Mouse (Mus musculus): ENCODE measurements at regions not wholly inside any gene's neighbourhood (a gene's known extent, or its start where the extent isn't known, plus 50 kb on each side); places are given as distances from the start of the nearest gene placed in this dataset.
A peak's percentile ranks its signal among the peaks of the same experiment; 100 is the strongest.

DNA sequence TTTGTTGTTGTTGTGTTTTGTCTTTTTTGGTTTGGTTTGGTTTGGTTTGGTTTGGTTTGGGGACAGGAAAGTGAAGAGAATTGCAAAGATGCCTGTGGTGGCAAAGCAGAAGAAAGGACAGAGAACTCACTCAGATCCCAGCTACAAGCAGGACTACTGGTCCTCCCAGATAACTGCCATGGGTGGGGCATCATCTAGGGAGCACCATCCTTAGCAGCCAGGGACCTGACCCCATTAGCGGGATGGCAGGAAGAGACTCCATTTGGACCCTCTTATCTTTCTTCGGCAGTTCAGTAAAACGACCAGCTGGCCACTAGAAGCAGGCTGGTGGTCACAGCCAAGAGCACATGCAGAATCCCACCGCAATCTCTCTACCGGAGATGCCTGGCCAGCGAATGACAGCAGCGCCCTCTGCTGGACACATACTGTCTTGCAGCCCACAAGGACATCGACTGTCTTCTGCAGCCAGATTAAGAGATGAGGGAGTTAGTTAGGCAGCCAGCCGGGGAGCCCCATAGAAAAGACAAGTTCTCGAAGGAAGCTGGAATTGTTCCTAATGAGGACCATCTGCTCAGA lies 119.8 kb downstream of the Gm9195 start:
- H3K4me1 ChIP-seq (replicated peaks; ENCODE audit: control insufficient read depth, insufficient read depth, low read length) = no peaks in the 10 kb centered on the region
- no peaks in the 10 kb centered on the region for H3K27me3 ChIP-seq (replicated peaks; ENCODE audit: control insufficient read depth, insufficient read depth, low read length)
- H3K9ac ChIP-seq (ENCODE audit: low read length) = no peak overlapping the region
- H3K9me3 ChIP-seq (ENCODE audit: control insufficient read depth, low read length) = no peaks in the 10 kb centered on the region
- DNase-seq (ENCODE audit: low spot score) = peak; percentile 91
- 0 out of 2 replicates have a peak, but pooled peaks have one; percentile 19 for ATAC-seq (replicated peaks; ENCODE audit: low FRiP score, low TSS enrichment, low read depth)
- H3K27ac ChIP-seq (ENCODE audit: low read depth) = no peak overlapping the region
- no peak overlapping the region for H3K4me2 ChIP-seq (ENCODE audit: low read length)
- no peak overlapping the region for H3K4me3 ChIP-seq (ENCODE audit: low read depth, low read length)
- H3K36me3 ChIP-seq (ENCODE audit: control insufficient read depth, insufficient read depth, low read length) = no peaks in the 10 kb centered on the region
- WGBS = 9% methylated on average over 10 of the region's 10 CpGs

DNA sequence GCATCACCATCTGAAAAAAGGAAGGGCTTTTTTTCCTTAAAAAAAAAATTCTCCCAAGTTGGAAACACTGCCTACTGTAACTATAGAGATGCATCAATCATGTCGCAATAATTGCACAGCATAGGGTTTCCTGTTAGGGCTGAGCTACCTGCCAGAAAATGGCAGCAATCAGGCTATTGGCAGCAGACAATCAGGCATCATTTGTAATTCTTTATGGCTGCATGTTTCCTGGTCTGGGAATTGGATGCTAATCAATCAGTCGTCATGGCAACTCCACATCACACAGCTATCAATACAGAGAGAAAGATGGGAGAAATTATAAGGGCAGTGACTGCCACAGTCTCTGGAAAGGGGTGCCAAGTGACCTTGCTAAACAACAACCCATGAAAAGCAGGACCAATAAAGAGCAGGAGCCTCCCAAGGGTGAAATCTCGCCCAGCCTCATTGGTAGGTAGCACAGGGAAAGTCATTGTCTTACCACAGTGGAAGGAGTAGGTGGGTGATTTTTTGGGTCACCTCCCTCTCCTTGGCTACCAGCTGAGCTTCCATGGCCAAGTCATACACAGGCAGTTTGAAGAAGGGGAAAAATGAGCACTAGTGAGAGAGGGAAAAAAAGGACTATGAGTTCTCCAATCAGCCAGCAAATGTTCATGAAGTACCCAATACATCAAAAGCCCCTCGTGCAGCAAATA lies 130.7 kb downstream of the Gm9195 start:
- Histone ChIP-seq H3K9me3 (ENCODE audit: control insufficient read depth, low read length) (no peaks in the 10 kb centered on the region), H3K4me2 (ENCODE audit: low read length) (no peak overlapping the region), H3K4me1 (replicated peaks; ENCODE audit: control insufficient read depth, insufficient read depth, low read length) (no peaks in the 10 kb centered on the region), H3K9ac (ENCODE audit: low read length) (no peak overlapping the region), H3K27ac (ENCODE audit: low read depth) (no peak overlapping the region), H3K4me3 (ENCODE audit: low read depth, low read length) (no peak overlapping the region), H3K36me3 (ENCODE audit: control insufficient read depth, insufficient read depth, low read length) (no peaks in the 10 kb centered on the region), H3K27me3 (replicated peaks; ENCODE audit: control insufficient read depth, insufficient read depth, low read length) (no peaks in the 10 kb centered on the region)
- 79% methylated on average over 4 of the region's 4 CpGs for WGBS
- DNase-seq (ENCODE audit: low spot score) = no peak
- no peak for ATAC-seq (replicated peaks; ENCODE audit: low FRiP score, low TSS enrichment, low read depth)

DNA sequence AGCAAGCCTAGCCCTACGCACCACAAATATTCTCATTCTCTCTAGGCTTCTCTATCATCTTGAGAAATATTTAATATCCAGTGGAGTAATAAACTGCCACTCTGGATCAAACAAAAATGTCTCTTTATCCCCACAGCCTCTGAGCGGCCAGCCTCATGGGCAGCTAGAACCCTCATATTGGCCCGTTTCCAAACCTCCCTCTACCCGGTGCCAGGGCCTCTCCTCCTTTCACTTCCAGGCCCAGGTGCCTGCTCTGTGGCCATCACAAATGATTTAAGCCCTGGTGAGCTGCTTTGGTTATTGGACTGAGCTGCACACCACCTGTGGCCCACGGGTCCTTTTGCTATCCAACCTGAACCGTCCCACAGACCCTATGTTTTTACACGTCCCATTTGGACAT lies 131.5 kb downstream of the Gm9195 start:
- Histone ChIP-seq H3K27ac (ENCODE audit: low read depth) (no peak overlapping the region), H3K36me3 (ENCODE audit: control insufficient read depth, insufficient read depth, low read length) (no peaks in the 10 kb centered on the region), H3K4me3 (ENCODE audit: low read depth, low read length) (no peak overlapping the region), H3K4me1 (replicated peaks; ENCODE audit: control insufficient read depth, insufficient read depth, low read length) (no peaks in the 10 kb centered on the region), H3K9ac (ENCODE audit: low read length) (no peak overlapping the region), H3K4me2 (ENCODE audit: low read length) (no peak overlapping the region), H3K27me3 (replicated peaks; ENCODE audit: control insufficient read depth, insufficient read depth, low read length) (no peaks in the 10 kb centered on the region), H3K9me3 (ENCODE audit: control insufficient read depth, low read length) (no peaks in the 10 kb centered on the region)
- WGBS = 85% methylated on average over 7 of the region's 7 CpGs
- DNase-seq (ENCODE audit: low spot score) (no peak), ATAC-seq (replicated peaks; ENCODE audit: low FRiP score, low TSS enrichment, low read depth) (no peak)

DNA sequence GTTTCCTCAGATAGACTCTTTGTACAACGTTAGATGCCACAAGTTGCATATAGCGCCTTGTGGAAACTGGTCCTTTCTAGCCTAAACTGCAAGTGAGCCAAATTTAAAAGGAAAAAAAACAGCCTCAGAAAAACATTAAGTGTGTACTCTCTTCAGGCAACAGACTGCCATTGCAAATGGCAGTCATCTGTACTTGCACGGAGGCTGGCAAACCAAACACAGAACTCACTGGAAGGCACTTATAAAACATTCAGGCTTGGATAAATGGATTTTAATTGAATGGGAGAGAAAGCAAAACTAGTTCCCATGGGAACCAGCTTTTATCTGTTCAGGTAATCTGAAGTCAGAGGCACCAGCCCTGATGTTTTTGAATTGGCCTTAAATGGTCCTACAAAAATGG lies 133.7 kb downstream of the Gm9195 start:
- Histone ChIP-seq H3K27ac (ENCODE audit: low read depth) (no peak overlapping the region), H3K9me3 (ENCODE audit: control insufficient read depth, low read length) (no peaks in the 10 kb centered on the region), H3K4me1 (replicated peaks; ENCODE audit: control insufficient read depth, insufficient read depth, low read length) (no peaks in the 10 kb centered on the region), H3K36me3 (ENCODE audit: control insufficient read depth, insufficient read depth, low read length) (no peaks in the 10 kb centered on the region), H3K4me3 (ENCODE audit: low read depth, low read length) (no peak overlapping the region), H3K27me3 (replicated peaks; ENCODE audit: control insufficient read depth, insufficient read depth, low read length) (no peaks in the 10 kb centered on the region), H3K4me2 (ENCODE audit: low read length) (no peak overlapping the region), H3K9ac (ENCODE audit: low read length) (no peak overlapping the region)
- no peak for DNase-seq (ENCODE audit: low spot score)
- 90% methylated on average over 3 of the region's 3 CpGs for WGBS
- no peak for ATAC-seq (replicated peaks; ENCODE audit: low FRiP score, low TSS enrichment, low read depth)

DNA sequence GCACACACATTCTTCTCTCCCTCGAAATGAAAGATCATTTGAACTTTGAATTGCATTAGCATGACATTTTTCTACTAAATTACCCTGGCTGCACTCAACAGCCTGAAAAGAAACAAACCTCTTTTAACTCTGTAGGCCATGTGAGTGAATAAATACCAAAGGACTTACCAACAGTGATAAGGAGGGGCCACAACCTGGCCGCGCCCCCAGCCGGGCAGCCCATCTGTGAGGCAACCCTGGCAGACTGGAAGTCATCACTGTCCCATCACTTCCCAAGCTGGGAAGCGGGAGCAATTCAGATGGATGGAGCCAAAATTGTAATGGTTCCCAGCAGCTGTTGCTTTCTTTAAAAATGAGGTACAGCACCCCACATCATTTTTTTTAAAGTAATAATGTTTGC lies 149.5 kb downstream of the Gm9195 start:
- ATAC-seq (replicated peaks; ENCODE audit: low FRiP score, low TSS enrichment, low read depth) = no peak
- no peaks in the 10 kb centered on the region for H3K9me3 ChIP-seq (ENCODE audit: control insufficient read depth, low read length)
- H3K27ac ChIP-seq (ENCODE audit: low read depth) = no peak overlapping the region
- no peak overlapping the region for H3K4me3 ChIP-seq (ENCODE audit: low read depth, low read length)
- no peaks in the 10 kb centered on the region for H3K27me3 ChIP-seq (replicated peaks; ENCODE audit: control insufficient read depth, insufficient read depth, low read length)
- no peak overlapping the region for H3K4me2 ChIP-seq (ENCODE audit: low read length)
- no peaks in the 10 kb centered on the region for H3K4me1 ChIP-seq (replicated peaks; ENCODE audit: control insufficient read depth, insufficient read depth, low read length)
- 31% methylated on average over 5 of the region's 5 CpGs for WGBS
- DNase-seq (ENCODE audit: low spot score) = peak; percentile 57
- no peaks in the 10 kb centered on the region for H3K36me3 ChIP-seq (ENCODE audit: control insufficient read depth, insufficient read depth, low read length)
- H3K9ac ChIP-seq (ENCODE audit: low read length) = no peak overlapping the region

DNA sequence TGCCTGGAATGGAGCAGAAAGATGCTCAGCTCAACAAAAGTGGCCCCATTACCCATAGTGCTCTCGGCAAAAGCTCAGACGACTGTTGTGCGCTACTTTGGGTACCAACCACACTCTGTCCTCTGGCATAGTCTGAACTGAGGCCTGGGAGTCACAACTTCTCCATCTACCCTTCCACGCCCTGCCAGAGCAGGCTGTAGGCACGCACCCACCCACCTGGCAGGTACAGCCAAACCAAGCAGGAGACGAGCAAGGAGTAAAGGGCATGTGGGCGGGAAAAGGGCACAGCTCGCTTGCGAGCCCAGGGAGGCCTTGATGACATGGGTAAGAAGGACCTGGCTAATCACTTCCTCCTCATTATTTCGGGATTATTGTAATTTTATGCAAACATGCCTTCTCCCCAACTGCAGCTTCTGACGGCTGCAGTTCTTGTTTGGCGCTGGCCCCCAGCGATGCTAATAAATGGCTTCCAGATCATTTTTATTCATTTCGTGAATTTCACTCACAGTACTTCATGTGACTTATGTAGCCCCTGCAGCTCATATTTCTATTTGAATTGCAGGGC lies 150.0 kb downstream of the Gm9195 start:
- Histone ChIP-seq H3K4me3 (ENCODE audit: low read depth, low read length) (no peak overlapping the region), H3K9ac (ENCODE audit: low read length) (no peak overlapping the region), H3K27me3 (replicated peaks; ENCODE audit: control insufficient read depth, insufficient read depth, low read length) (no peaks in the 10 kb centered on the region), H3K4me2 (ENCODE audit: low read length) (no peak overlapping the region), H3K36me3 (ENCODE audit: control insufficient read depth, insufficient read depth, low read length) (no peaks in the 10 kb centered on the region), H3K9me3 (ENCODE audit: control insufficient read depth, low read length) (no peaks in the 10 kb centered on the region), H3K4me1 (replicated peaks; ENCODE audit: control insufficient read depth, insufficient read depth, low read length) (no peaks in the 10 kb centered on the region), H3K27ac (ENCODE audit: low read depth) (no peak overlapping the region)
- WGBS = 56% methylated on average over 14 of the region's 14 CpGs
- DNase-seq (ENCODE audit: low spot score) (no peak), ATAC-seq (replicated peaks; ENCODE audit: low FRiP score, low TSS enrichment, low read depth) (no peak)

DNA sequence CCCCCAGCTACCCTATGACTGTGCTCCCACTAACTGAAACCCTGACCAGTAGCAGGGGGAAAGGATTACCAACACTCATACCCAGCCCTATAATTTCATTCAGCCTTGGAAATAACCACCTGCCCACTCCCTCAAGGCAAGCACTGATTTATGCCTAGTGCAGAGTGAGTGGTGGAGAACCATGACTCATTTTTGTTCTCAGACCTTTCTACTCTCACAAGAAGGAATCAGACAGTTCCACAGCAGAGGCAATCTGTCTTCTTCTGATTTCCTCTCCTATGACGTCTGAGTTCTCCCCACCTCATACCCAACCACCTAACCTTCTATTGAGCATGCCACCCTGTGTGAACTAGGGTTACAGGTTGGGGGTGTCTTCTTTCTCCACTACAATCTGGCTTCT lies 153.6 kb downstream of the Gm9195 start:
- Histone ChIP-seq H3K36me3 (ENCODE audit: control insufficient read depth, insufficient read depth, low read length) (no peaks in the 10 kb centered on the region), H3K4me2 (ENCODE audit: low read length) (no peak overlapping the region), H3K9me3 (ENCODE audit: control insufficient read depth, low read length) (no peaks in the 10 kb centered on the region), H3K27me3 (replicated peaks; ENCODE audit: control insufficient read depth, insufficient read depth, low read length) (no peaks in the 10 kb centered on the region), H3K4me1 (replicated peaks; ENCODE audit: control insufficient read depth, insufficient read depth, low read length) (no peaks in the 10 kb centered on the region), H3K9ac (ENCODE audit: low read length) (no peak overlapping the region), H3K27ac (ENCODE audit: low read depth) (no peak overlapping the region), H3K4me3 (ENCODE audit: low read depth, low read length) (no peak overlapping the region)
- DNase-seq (ENCODE audit: low spot score) = no peak
- no peak for ATAC-seq (replicated peaks; ENCODE audit: low FRiP score, low TSS enrichment, low read depth)
- 64% methylated on average over 1 of the region's 1 CpGs for WGBS

DNA sequence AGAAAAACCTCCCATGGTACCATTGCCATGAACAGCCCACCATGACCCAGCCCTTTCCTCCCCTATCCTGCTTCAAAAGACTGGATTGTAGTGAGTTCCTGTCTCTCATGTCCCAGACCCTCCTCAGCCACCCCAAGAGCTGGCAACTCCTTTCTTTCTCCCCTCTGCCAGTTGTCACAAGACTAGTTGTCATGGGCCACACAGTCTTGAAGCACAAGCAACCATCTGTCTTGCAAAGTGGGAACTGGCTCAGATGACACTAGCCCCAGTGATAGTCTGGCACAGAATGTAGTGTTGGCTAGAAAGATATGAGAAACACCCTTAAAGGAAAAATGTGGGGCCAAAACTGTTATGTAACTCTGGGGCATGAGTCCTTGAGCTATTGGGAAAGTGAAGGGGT lies 187.8 kb downstream of the Gm9195 start:
- H3K9ac ChIP-seq (ENCODE audit: low read length) = no peak overlapping the region
- ATAC-seq (replicated peaks; ENCODE audit: low FRiP score, low TSS enrichment, low read depth) = no peak
- DNase-seq (ENCODE audit: low spot score) = no peak
- no peaks in the 10 kb centered on the region for H3K36me3 ChIP-seq (ENCODE audit: control insufficient read depth, insufficient read depth, low read length)
- H3K4me2 ChIP-seq (ENCODE audit: low read length) = no peak overlapping the region
- no peaks in the 10 kb centered on the region for H3K4me1 ChIP-seq (replicated peaks; ENCODE audit: control insufficient read depth, insufficient read depth, low read length)
- H3K4me3 ChIP-seq (ENCODE audit: low read depth, low read length) = no peak overlapping the region
- no peaks in the 10 kb centered on the region for H3K27me3 ChIP-seq (replicated peaks; ENCODE audit: control insufficient read depth, insufficient read depth, low read length)
- H3K9me3 ChIP-seq (ENCODE audit: control insufficient read depth, low read length) = no peaks in the 10 kb centered on the region
- H3K27ac ChIP-seq (ENCODE audit: low read depth) = no peak overlapping the region

DNA sequence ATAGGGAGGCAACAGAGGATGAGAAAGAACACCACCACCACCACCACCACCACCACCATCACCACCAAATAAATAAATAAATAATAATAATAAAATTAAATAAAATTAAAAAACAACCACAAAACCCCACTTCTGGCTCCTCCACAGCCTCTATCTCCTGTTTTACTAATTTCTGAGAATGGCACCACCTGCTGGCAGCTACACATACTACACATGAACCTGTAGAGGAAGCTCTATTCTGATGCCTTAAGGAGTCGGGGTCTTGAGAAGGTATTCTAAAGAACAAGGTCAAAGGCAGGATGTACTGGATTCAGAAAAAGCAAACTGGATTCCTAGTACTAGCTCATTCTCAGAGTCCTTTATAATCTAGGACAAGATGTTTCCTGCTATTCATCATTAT lies 191.6 kb downstream of the Gm9195 start:
- no peaks in the 10 kb centered on the region; the same call in 1 of the 2 replicates for H3K4me1 ChIP-seq (replicated peaks; ENCODE audit: control insufficient read depth, insufficient read depth, low read length)
- no peak overlapping the region for H3K9ac ChIP-seq (ENCODE audit: low read length)
- H3K4me2 ChIP-seq (ENCODE audit: low read length) = no peak overlapping the region
- H3K9me3 ChIP-seq (ENCODE audit: control insufficient read depth, low read length) = no peaks in the 10 kb centered on the region
- ATAC-seq (replicated peaks; ENCODE audit: low FRiP score, low TSS enrichment, low read depth) (no peak), DNase-seq (ENCODE audit: low spot score) (peak; percentile 74)
- H3K27me3 ChIP-seq (replicated peaks; ENCODE audit: control insufficient read depth, insufficient read depth, low read length) = no peaks in the 10 kb centered on the region
- H3K27ac ChIP-seq (ENCODE audit: low read depth) = no peak overlapping the region
- WGBS = 71% methylated on average over 1 of the region's 1 CpGs
- H3K4me3 ChIP-seq (ENCODE audit: low read depth, low read length) = no peak overlapping the region
- no peaks in the 10 kb centered on the region for H3K36me3 ChIP-seq (ENCODE audit: control insufficient read depth, insufficient read depth, low read length)
